Mouse (Mus musculus): Measurements from ENCODE around the gene Mbd6.

Gene Mbd6

GRCm38 (mm10) chr10:127287936-127288293 lies 903 bp downstream of the Mbd6 start:
- no peak for DNase-seq (ENCODE audit: low read depth)

DNA sequence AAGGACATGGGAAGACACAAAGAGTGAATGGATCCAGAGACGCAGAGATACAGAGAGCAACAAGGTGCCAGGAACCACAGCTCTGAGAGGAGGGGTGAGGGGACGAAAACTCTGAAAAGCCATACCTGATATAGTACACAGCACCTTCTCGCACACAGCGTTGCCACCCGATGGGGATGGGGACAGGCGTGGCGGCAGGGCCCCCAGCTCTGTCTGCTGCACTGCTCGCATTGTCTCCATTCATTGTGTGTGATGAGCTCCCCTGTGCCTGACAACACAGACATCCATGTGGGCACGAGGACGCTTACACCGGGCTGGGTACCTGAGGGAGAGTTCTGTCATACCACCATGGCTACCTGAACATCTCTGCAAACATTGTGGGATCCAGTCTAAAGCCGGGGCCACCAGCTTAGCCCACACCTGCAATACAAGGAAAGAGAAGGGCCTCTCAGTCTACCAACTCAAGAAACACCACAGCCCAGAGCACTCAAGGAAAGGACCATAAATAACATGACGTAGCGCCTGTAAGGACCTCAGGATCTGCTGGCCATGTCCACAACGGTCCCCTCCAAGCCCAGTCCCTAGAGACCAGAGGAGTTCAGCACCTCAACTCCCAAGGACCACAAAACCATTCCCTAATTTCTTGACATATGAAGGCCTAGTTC lies 1.4 kb downstream of the Mbd6 start:
- no peak for DNase-seq (ENCODE audit: low read depth)

GRCm38 (mm10) chr10:127286730-127287129 lies 2.1 kb downstream of the Mbd6 start:
- no peak for DNase-seq (ENCODE audit: low read depth)

DNA sequence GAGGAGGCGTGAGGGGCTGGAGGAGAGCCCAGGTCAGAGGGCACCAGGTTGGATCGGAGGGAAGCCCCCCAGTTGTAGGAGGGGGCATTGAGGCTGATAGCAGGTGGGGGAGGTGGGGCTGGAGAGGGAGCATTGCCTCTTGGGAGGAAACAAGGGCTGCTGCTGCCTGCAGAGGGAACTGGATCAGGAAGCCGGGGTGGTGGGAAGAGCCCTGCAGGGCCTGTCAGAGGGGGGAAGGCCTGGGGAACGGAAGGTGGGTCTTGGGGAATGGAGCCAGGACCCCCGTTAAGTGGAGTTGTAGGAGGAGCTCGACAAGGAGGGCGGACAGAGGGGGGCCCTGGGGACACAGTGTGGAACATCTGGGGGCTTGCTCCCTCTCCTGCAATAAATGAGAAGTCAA lies 2.6 kb downstream of the Mbd6 start:
- DNase-seq (ENCODE audit: low read depth) = no peak

DNA sequence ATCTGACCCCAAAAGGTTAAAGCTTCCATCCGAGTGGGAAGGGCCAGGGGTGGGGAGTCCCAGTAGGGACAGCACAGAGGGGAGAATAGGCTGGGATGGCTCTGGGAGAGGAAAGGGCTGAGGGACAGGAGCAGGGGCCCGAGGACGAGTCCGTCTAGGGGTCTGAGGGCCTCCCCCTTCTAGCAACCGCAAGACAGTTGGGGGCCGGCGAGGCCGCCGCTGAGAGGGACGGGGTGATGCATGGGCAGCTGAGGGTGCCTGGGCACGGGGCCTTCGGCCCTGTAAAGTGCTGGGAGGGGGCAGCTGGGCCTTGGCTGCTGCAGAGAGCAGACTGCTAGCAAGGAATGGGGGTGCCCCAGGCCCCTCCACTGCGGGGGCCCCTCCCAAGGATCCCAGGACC lies 3.2 kb downstream of the Mbd6 start:
- DNase-seq (ENCODE audit: low read depth) = no peak

DNA sequence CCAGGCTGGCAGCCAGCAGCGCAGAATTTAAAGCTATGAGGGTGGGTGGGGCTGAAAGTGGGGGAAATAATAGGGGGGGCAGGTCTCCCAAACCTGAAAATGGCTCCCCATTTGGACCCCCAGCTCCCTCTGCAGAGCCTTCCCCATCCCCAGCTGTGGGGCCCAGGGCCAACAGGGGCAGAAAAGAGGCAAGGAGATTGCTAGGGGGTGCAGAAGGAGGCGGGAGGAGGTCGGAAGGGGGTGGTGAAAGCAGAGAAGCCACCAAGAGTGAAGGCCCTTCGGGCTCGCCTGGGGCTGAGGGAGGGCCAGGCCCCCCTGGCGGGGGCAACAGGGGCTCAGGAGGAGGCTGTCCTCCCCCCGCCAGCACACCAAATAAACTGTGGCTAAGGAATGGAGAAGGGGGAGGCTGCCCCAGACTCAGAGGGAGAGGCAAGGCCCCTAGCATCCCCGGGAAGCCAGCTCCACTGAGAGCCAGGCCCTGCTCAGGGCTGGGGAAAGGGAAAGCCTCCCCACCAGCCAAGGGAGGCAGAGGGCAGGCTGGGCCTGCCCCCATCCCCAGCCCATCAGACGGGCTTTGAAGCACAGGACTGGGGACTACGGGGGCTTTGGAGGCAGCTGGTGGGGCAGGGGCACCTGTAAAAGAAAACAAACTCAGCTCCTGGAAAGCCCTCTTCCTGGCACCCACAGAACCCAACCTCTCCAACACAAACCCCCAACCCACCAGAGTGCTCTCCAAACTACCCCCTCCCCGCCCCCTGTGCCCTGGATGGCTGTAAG lies 3.9 kb downstream of the Mbd6 start:
- DNase-seq (ENCODE audit: low read depth) = no peak

DNA sequence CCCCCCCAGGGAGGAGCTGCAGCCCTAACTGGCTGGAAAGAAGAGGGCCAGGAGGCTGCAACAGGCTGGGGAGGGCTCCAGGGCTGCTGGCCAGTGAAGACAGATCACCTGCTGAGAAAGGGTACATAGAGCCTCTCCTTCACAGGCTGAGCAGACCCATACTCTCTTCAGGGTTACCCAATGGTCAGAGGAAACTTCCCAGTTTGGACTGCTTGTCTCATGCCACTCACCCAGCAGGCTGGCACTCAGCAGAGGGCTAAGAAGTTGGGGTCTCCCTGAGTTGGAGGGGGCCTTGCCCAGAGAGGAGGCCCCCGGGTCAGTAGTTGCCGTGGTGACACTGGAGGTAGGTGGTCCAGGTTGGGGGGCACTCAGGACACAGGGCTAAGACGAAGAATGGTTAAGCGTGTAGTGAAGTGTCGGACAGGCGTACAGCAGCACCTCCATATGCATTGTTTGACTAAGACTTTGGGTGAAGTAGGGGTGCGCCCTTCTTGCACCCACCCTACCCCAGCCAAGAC lies 4.7 kb downstream of the Mbd6 start:
- no peak for DNase-seq (ENCODE audit: low read depth)

- DNase-seq (ENCODE audit: low read depth) = no peak
Observed at GRCm38 (mm10) chr10:127282620-127283215, 6.1 kb downstream of the Mbd6 start.

DNA sequence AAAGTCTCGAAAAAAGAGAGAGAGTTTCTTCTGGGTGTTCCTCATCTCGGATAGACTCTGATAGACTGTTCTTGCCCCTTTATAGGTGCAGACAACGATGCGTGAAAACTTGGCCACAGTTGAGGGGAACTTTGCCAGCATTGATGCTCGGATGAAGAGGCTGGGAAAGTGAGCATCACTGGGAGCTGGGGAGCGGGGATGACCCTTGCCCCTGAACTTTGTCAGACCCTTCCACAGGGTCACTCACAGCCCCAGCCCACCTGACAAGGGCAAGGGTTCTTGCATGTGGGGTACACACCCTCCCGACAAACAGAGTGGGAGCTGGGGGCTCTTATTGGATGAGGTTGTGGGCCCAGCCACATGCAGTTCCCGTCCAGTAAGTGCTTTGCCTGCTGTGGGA lies 7.5 kb downstream of the Mbd6 start:
- DNase-seq (ENCODE audit: low read depth) = no peak

DNA sequence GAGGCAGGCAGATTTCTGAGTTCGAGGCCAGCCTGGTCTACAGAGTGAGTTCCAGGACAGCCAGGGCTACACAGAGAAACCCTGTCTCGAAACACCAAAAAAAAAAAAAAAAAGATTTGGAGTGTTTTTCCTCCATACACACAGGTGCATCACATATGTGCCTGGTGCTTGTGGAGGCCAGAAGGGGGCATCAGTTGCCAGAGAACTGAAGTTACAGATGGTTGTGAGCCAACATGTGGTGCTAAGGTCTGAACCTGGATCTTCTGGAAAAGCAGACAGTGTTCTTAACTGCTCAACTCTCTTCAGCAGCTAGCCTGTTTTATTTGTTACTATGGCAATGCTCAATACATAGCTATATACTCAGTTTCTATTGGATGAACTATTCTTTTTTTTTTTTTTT lies 9.1 kb downstream of the Mbd6 start:
- no peak for DNase-seq (ENCODE audit: low read depth)

GRCm38 (mm10) chr10:127274261-127275022 lies 14.4 kb downstream of the Mbd6 start:
- DNase-seq (ENCODE audit: low read depth) = no peak

DNA sequence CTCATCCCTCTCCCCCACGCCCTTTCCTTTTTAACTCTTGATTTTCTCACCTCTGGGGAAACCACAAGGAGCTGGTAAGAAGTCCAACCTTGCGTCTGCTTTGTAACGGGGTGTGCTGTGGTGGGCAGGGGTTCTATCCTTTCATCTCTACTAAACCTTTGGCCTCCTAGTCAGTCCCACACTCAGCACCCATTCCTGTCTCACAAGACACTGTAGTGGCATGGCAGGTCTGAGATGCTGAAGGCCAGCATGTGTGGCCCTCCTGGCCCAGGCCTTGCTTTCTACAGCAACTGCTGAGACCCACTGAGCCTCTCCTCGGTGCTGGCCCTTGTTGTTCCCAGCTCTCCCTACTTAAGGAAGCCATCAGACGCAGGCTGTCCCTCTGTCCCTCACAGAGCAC lies 16.4 kb downstream of the Mbd6 start:
- no peak for DNase-seq (ENCODE audit: low read depth)

DNA sequence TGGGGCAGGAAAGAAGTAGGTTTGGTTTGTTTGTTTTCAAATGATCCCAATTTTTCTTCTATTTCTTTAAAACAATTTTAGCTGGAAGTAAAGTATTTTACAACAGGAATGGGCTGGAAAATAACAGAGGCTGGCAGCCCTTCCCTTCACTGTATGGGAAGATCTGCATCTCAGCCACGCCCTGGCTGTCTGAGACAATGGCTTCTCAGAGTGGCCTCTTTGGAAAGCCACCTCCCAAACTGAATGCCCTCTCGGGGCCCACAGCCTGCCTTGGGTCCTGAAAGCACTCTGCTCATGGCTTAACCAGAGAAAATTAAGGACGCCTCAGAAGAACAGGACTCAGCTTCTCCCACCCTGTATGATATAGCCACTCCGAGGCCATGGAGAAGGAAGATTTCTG lies 18.9 kb downstream of the Mbd6 start:
- no peak for DNase-seq (ENCODE audit: low read depth)

DNA sequence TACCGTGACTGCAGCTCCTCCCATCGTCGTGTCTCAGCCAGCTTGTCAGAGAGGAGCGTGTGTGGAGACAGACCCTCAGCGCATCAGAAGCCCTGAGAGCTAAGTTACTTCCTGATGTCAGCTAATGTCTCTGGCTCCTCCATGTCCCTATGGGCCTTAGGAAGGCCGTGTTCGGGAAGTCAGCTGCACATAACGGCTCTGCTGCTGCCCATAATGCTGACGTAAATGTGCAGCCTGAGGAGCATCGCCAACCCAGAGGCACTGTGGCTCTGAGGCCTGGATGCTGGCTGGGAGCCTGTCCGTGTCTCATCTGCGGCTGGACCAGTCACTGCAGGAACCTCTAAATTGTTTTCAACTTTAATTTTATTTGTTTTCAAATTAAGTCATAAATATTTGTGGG lies 19.8 kb downstream of the Mbd6 start:
- DNase-seq (ENCODE audit: low read depth) = no peak

DNA sequence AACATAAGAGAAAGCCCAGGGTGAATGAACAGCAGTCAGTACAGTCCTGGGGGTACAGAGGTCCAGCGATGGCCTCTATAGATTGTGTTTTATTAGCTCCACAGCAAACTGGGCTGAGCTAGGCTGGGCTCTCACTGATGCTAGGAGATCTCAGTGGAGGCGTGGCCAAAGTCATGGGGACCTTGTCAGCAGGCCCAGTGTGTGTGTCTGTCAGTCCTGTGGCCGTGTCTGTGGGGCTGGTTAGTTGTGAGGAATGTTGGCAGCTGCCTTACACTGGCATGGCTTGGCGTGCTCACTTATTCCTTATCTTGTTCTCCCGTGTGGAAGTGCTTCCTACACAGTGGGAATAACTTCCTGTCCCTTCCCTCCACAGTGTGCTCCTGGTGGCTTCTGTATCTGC lies 20.4 kb downstream of the Mbd6 start:
- DNase-seq (ENCODE audit: low read depth) = no peak

DNA sequence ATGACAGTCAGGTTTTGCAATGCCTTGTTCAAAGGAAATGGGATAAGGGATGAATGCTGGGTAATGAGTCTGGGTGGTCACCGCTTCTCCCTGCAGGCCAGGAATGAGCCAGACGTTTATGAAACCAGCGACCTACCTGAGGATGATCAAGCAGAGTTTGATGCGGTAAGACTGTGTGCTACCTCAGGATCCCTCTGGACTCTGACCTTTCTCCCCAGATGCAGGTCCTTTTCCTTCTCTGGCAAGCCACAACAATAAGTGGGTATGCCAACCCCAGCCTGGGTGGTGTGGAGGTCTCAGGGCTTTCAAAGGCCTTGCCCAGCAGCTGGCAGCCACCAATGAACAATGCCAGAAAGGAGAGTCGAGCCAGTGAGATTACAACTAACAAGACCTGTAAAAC lies 21.5 kb downstream of the Mbd6 start:
- DNase-seq (ENCODE audit: low read depth) = no peak

DNA sequence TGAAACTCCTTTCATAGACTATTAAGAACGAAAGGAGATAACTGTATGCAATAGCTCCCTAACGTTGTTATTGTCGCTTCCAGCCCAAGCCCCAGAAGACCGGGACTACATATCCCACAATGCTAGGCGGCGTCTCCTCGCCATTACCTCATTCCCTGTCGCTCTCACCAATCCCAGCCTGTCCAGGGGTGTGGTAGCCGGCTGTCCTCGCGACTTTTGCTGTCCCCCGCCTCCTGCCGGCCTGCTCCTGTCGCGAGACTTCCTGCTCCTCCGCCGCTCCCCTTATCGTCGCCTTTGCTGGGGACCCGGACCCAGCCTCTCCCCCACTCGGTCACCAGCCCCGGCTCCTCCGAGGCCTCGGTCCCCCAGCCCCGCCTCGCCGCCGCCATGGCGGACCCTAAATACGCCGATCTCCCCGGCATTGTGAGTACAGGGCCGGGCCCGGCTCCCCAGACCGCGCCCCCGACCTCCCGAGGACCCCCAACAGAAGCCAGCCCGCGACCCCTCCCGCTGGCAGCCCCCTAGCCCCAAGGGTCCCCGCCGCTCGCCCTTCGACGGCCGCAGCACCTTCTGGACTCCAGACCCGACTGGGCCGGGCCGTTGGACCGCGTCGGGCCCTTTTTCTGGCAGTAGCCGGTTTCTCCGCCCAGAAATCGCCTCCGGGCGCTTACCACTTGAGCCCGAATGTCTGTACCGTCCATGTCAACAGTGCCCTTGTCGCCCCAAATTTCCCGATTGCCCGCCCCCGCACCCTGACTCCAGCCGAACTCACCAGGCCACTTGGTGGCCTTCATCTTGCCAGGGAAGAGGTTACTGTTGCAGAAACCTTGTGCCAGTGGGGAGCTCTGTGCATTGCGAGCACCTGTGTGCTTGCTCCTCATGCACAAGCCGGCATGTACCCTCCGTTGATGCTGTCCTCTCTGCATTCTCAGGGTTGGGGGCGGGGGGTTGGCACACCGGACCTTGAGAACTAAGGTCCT lies 22.4 kb downstream of the Mbd6 start, which contains the start of gene Dctn2:
Gene Dctn2 (plus strand): TSS at position 257 of the 980 bp plus-strand sequence.
- DNase-seq (ENCODE audit: low read depth) = peak; percentile 94

DNA sequence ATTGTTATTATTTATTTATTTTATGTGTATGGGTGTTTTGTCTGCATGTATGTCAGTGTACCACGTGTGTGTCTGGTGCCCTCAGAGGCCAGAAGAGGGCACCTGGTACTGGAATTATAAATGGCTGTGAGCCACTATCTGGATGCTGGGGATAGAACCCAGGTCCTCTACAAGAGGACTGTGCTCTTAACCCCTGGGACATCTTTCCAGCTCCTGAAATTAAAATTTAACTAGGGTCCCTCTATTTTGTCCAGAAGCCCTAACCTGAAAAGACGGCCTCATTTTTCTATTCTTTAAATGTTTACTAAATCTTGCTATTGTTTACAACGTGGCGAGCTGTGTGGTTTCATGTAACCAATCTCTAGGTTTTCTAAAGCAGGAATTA lies 23.1 kb downstream of the Mbd6 start:
- no peak for DNase-seq (ENCODE audit: low read depth)

DNA sequence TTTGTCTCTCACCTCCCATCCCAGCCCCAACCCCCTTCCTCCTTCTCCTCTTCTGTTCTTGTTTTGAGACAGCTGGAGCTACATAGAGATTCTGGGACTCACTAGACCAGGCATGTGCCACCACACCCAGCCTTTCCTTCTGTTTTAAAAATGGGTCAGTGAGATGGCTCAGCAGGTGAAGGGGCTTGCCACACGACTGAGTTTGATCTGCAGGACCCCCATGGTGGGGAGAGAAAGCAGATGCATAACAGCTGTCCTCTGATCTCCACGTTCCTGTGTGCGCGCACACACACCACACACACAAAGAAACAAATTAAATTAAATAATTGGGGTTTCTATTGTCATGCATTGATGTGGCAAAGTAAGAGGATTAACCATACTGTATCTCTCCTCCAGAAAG lies 23.8 kb downstream of the Mbd6 start:
- no peak for DNase-seq (ENCODE audit: low read depth)

DNA sequence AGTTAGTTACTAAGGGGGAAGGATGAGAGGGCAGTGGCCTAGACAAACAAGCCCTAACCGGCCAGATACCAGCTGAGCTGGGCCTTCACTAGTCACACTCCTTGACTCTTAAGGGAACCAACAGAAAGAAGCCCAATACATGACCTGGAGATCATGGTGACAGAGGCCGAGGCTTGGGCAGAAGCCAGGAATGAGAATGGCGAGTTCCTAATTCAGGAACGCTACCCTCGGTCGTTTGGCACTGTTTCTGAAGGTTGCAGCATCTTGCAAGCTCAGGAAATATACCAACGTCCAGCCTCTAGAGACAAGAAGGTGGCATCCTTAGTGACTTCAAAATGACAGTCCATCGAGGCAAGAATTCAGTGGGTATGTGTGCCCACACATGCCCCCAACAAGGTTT lies 24.5 kb downstream of the Mbd6 start:
- no peak for DNase-seq (ENCODE audit: low read depth)

DNA sequence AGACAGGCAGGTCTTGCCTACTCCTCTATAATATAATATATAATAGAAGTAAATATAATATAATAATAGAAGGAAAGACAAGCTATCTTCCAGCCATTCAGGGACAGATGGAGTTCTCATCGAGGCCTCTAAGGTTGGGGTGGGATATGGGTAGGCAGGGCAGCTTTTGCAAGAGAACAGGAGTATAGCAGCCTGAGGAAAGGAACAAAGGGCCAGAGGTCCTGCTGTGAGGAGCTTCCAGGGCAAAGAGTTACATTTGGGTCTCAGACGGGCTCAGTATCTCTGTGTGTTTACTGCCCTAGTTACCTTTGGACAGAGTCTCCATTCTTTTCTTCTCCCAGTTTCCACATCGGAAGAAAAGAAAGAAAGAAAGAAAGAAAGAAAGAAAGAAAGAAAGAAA lies 25.2 kb downstream of the Mbd6 start:
- no peak for DNase-seq (ENCODE audit: low read depth)

Measured in naive thymus-derived CD4-positive, alpha-beta T cell, adult 2 months (primary cell).